Mouse (Mus musculus) neural tube, postnatal 0 days (tissue): ENCODE measurements around the gene Hs3st2. TPM values are rescaled to one million over a fixed set of nuclear protein-coding genes. Genes with fewer than 3 reads are reported as not detected.

ENCODE experiments used
- polyA plus RNA-seq: library from polyadenylated mRNA; unstranded; fragments of >200 nt; fragmentation: Nextera tagmentation; extraction: Ambion mirVana; gene quantifications from 2 replicates; pipeline ENCODE4 v1.2.1, GENCODE M21; 2015

Gene Hs3st2
- polyA plus RNA-seq = 19.8 and 20.5 TPM in 2 replicates

DNA sequence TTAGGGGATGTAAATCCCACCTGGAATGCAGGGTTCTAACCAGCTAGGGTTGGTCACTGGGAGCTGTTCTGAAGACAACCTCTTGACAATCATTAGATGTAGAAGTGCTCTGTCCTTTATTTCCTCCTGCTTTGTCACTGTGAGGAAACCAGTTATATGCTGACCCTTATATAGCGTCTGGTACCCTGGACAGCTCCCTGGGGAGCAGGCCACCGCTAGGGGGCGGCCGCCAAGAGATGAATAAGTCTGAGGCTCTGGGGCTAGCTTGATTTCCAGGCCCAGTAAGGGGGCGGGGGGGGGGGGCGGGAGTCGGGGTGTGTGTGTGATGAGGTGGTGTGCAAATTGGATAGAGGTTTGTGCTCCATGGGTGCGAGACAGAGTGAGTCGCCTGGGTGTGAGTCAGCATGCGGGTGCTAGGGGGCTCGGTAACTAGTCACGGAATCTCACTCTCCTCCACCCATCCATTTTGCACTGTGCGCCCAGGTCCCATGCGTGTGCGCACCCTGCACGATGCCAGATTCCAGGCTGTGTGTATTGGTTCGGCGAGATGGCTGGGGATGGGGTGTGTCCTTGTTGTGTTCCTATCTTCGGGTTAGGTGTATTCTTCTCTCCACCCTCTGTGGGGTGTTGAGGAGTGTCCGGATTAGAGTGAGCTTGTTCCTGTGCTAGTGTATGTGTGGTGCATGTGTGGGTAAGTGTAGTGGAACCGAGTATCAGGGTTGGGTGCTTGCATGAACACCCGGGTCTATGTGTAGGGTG lies at the start of gene Hs3st2:
Gene Hs3st2 (plus strand): TSS at position 635 of the 759 bp plus-strand sequence.

